Mouse (Mus musculus): Measurements from ENCODE around the gene Gm9747.
A peak's percentile ranks its signal among the peaks of the same experiment; 100 is the strongest.

GRCm38 (mm10) chr1:82239409-82240201, 6.7 kb downstream of the Gm9747 start:
- TF ChIP-seq CTCF (IDR thresholded peaks at IDR 0.05; ENCODE audit: low read depth) (no peak), EP300 (IDR thresholded peaks at IDR 0.05; ENCODE audit: low read depth) (peak; percentile 93)
